Mouse (Mus musculus) lung, postnatal 0 days (tissue): ENCODE data around the gene Fbxw11. TPM values are rescaled to one million over a fixed set of nuclear protein-coding genes. Genes with fewer than 3 reads are reported as not detected.
"Not testable (repeated sequence)": the region's sequence is repeated elsewhere in the genome, so short reads cannot be mapped to it uniquely, and the experiment has no call there.

Source experiments
- ATAC-seq: fragments of 200-750 bp; cut with Nextera tagmentation; 2 replicates; pipeline ENCODE4 v1.8.0; 2017; ENCODE audit warnings: moderate library complexity
- DNase-seq: peaks from one replicate; pipeline ENCODE4 v3.0.0-alpha.2; 2016; ENCODE audit warnings: low spot score
- H3K27ac ChIP-seq: fragments of 300-500 bp; sonication (generic); 2 replicates; pipeline ENCODE4 v1.5.1; 2014; ENCODE audit warnings: antibody characterized with exemption, mild to moderate bottlenecking, low read length, mixed read lengths
- H3K27me3 ChIP-seq: fragments of 300-500 bp; sonication (generic); replicated peaks from 2 replicates; pipeline ENCODE4 v1.6.1; 2014; ENCODE audit warnings: low read length, mixed read lengths; ENCODE audit not compliant: insufficient read depth
- H3K36me3 ChIP-seq: fragments of 300-500 bp; sonication (generic); 2 replicates; pipeline ENCODE4 v1.6.1; 2014; ENCODE audit warnings: low read length, mixed read lengths; ENCODE audit not compliant: insufficient read depth
- H3K4me1 ChIP-seq: fragments of 300-500 bp; sonication (generic); 2 replicates; pipeline ENCODE4 v1.6.1; 2014; ENCODE audit warnings: antibody characterized with exemption, low read depth, low read length, mixed read lengths; ENCODE audit not compliant: insufficient read depth
- H3K4me2 ChIP-seq: fragments of 300-500 bp; sonication (generic); replicated peaks from 2 replicates; pipeline ENCODE4 v1.6.1; 2014; ENCODE audit warnings: low read depth, mild to moderate bottlenecking, low read length, moderate library complexity, mixed read lengths
- H3K4me3 ChIP-seq: fragments of 300-500 bp; sonication (generic); 2 replicates; pipeline ENCODE4 v1.5.1; 2014; ENCODE audit warnings: low read depth, low read length
- H3K9ac ChIP-seq: fragments of 300-500 bp; sonication (generic); replicated peaks from 2 replicates; pipeline ENCODE4 v1.6.1; 2014; ENCODE audit warnings: low read depth, mild to moderate bottlenecking
- H3K9me3 ChIP-seq: fragments of 300-500 bp; sonication (generic); 2 replicates; pipeline ENCODE4 v1.6.1; 2016; ENCODE audit warnings: low read length, mixed read lengths
- CTCF ChIP-seq: IDR thresholded peaks from 2 replicates; pipeline ENCODE4 v1.5.1; 2016; ENCODE audit warnings: antibody characterized with exemption, mild to moderate bottlenecking
- EP300 ChIP-seq: IDR thresholded peaks from 2 replicates; pipeline ENCODE4 v1.6.1; 2016; ENCODE audit warnings: antibody characterized with exemption, mild to moderate bottlenecking, control low read depth
- WGBS: fragments of 180-500 bp; shearing (Covaris S2); extraction: QIAGEN DNeasy Blood & Tissue Kit; methylation state at CpG from one replicate; pipeline ENCODE4 v1.1.7; 2014; 5-methylcytosine and 5-hydroxymethylcytosine counted together
- polyA plus RNA-seq: library from polyadenylated mRNA; unstranded; fragments of >200 nt; fragmentation: Nextera tagmentation; extraction: Ambion mirVana; gene quantifications from 2 replicates; pipeline ENCODE4 v1.2.1, GENCODE M21; 2015

The Fbxw11 gene
- polyA plus RNA-seq, 1 experiment from 2014 or later, result 46.6 TPM

GRCm38 (mm10) chr11:32676777-32677176, 34.3 kb downstream of the Fbxw11 start:
- no peak for DNase-seq
- no peak for ATAC-seq
- no peaks in the 10 kb centered on the region for H3K27me3 ChIP-seq
- WGBS, result 71% methylated on average over 3 of the region's 3 CpGs
- H3K27ac ChIP-seq, result no peak overlapping the region
- no peak overlapping the region for H3K4me3 ChIP-seq
- H3K9ac ChIP-seq, result no peak overlapping the region
- H3K4me1 ChIP-seq, result peaks cover 5% of the 10 kb centered on the region; the same call in 1 of the 2 replicates
- no peak for TF ChIP-seq CTCF
- no peak for TF ChIP-seq EP300
- no peak overlapping the region for H3K4me2 ChIP-seq
- H3K9me3 ChIP-seq, result no peaks in the 10 kb centered on the region
- H3K36me3 ChIP-seq, result no peaks in the 10 kb centered on the region

- Histone ChIP-seq H3K9ac (no peak overlapping the region), H3K4me2 (no peak overlapping the region), H3K4me1 (peaks cover 5% of the 10 kb centered on the region; the same call in 1 of the 2 replicates), H3K36me3 (no peaks in the 10 kb centered on the region), H3K9me3 (no peaks in the 10 kb centered on the region), H3K27me3 (no peaks in the 10 kb centered on the region), H3K4me3 (no peak overlapping the region), H3K27ac (no peak overlapping the region)
- DNase-seq (no peak), ATAC-seq (no peak)
- WGBS, result 84% methylated on average over 1 of the region's 1 CpGs
- TF ChIP-seq CTCF (no peak), EP300 (no peak)
Observed at GRCm38 (mm10) chr11:32677811-32678210, 35.3 kb downstream of the Fbxw11 start.

DNA sequence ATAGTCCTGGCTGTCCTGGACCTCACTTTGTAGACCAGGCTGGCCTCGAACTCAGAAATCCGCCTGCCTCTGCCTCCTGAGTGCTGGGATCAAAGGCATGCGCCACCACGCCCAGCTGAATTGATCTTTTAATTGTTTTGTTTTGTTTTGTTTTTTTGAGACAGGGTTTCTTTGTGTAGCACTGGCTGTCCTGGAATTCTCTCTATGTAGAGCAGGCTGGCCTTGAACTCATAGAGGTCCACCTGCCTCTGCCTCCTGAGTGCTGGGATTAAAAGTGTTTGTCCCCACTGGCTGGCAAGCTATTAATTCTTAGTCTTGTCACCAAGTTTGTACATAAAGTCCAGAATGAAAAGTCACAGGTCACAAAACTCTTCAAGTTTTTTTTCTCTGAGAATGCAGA, 36.6 kb downstream of the Fbxw11 start:
- H3K9ac ChIP-seq, H3K4me1 ChIP-seq, H3K36me3 ChIP-seq, H3K4me3 ChIP-seq, H3K4me2 ChIP-seq, DNase-seq, H3K9me3 ChIP-seq, ATAC-seq, H3K27ac ChIP-seq, H3K27me3 ChIP-seq: not testable (repeated sequence)
- 93% methylated on average over 4 of the region's 4 CpGs for WGBS

- WGBS, result 72% methylated on average over 4 of the region's 4 CpGs
- H3K27me3 ChIP-seq, result no peaks in the 10 kb centered on the region
- no peaks in the 10 kb centered on the region for H3K36me3 ChIP-seq
- H3K9ac ChIP-seq, result no peak overlapping the region
- no peak for DNase-seq
- H3K9me3 ChIP-seq, result no peaks in the 10 kb centered on the region
- H3K4me1 ChIP-seq, result peaks cover 5% of the 10 kb centered on the region; the same call in 1 of the 2 replicates
- ATAC-seq, result no peak
- no peak overlapping the region for H3K4me2 ChIP-seq
- H3K27ac ChIP-seq, result no peak overlapping the region
- H3K4me3 ChIP-seq, result no peak overlapping the region
- no peak for TF ChIP-seq EP300
- TF ChIP-seq CTCF, result no peak
Observed at GRCm38 (mm10) chr11:32680014-32680413, 37.5 kb downstream of the Fbxw11 start.

DNA sequence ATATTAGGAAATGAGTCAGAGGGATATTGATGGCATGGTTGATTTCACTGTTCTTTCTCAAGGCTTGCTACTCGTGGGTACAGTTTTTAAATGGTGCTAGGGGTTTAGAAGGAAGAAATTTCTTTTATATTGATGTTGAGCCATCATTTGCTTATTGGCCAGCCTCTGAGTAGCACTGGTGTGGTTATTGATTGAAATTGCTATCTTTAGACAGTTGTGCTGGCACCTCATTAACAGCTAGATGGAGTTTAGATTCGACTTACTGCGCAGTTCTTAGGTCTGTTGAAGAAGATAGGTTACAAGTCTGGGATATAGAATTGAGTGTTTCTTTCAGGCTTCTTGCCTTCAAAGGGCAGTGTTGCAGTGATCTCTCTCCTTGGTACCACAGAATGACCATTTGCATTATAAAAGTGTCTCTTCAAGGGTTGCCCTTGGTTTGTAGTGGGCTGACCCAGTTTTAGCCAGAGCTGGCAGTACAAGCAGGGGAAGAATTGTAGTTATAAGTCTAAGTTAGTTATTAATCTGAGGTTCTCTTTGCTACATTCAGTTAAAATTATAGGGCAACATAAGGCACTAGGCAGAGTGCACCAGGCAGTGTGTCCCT, 38.8 kb downstream of the Fbxw11 start:
- Histone ChIP-seq H3K4me1 (peaks cover 5% of the 10 kb centered on the region; the same call in 1 of the 2 replicates), H3K36me3 (no peaks in the 10 kb centered on the region), H3K4me2 (no peak overlapping the region), H3K9me3 (no peaks in the 10 kb centered on the region), H3K4me3 (no peak overlapping the region), H3K27me3 (no peaks in the 10 kb centered on the region), H3K27ac (no peak overlapping the region), H3K9ac (no peak overlapping the region)
- ATAC-seq (no peak), DNase-seq (no peak)
- WGBS, result 64% methylated on average over 3 of the region's 3 CpGs
- TF ChIP-seq EP300 (no peak), CTCF (no peak)

DNA sequence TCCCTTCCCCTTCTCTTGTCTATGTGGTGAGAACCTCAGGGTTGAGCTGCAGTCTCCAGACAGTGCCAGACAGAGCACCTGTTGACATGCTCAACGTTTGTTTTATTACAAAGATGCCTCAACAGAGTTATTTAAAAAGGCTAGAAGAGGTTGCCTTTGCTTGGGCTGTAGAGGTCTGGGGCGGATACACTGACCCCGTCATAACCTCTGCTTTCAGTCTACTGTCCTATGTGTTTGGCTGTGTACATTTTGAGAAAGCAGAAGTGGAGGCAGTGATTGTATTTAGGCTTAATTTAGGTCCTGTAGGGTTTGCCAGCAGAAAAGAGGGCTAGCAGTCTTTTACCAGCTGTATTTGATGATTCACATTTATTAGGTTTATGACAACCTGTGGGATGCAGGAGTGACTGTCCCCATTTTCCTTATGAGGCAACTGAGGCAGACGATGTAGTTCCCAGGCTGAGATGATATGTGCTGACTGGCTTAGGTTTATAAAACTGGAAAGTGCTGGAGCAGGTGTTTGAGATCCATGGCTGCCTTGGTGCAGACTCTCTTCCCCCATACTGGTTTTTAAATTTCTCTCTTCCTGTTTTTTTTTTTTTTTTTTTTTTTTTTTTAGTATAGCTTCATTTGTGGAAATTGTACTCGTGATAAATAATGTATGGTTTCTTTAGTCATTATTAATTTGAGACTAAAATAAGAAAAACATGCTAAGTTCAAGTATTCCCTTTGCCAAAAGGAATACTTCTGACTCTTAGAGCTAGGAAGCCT, 40.0 kb downstream of the Fbxw11 start:
- Histone ChIP-seq H3K27me3 (no peaks in the 10 kb centered on the region), H3K27ac (no peak overlapping the region), H3K9ac (no peak overlapping the region), H3K4me1 (peaks cover 5% of the 10 kb centered on the region; the same call in 1 of the 2 replicates), H3K4me3 (no peak overlapping the region), H3K4me2 (no peak overlapping the region), H3K9me3 (no peaks in the 10 kb centered on the region), H3K36me3 (no peaks in the 10 kb centered on the region)
- TF ChIP-seq CTCF (no peak), EP300 (no peak)
- ATAC-seq (no peak), DNase-seq (no peak)
- WGBS, result 76% methylated on average over 5 of the region's 5 CpGs
